Mouse (Mus musculus) layer of hippocampus, adult 9-10 months (tissue): ENCODE measurements around the gene Zfp768.
A peak's percentile ranks its signal among the peaks of the same experiment; 100 is the strongest.
"Not testable (repeated sequence)": the region's sequence is repeated elsewhere in the genome, so short reads cannot be mapped to it uniquely, and the experiment has no call there.

Source experiments
- DNase-seq: peaks from one replicate; pipeline ENCODE4 v3.0.0; 2022; ENCODE audit warnings: low spot score

Gene Zfp768

DNA sequence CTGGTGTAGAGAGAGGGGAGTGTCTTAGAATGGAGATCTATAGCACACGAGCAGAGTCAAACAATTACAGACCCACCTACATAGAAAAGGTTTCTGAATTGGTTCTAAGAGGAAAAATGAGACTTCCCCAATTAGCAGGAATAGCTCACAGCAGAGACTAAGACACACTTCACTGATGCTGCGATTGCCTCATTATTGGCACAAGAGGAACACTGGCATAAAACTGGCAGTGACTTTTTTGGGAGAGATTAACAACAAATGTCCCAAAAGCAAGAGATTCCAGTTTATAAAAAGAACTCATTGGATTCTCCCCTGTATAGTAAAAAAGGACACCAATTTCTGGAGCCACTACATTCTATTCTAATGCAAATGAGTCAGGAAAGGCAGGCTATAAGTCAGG, 12.5 kb upstream of the Zfp768 start:
- DNase-seq: no peak

DNA sequence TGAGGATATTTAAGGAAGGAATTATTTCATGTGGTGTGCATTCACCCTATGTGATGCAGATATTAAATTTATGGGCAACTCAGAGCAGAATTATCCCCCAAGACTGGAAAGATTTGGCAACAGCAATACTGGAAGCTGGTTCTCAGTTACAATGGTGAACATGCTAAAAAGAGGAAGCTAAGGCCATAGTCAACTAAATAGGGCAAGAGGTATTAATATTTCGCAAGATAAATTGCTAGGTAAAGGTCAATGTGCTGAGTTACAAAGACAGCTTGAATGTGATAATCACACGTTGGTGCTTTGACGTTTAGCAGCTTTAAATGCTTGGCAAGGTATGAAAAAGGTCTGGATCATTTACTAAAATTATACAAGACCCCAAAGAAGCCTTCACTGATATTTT, 10.4 kb upstream of the Zfp768 start:
- DNase-seq: no peak

GRCm38 (mm10) chr7:127351230-127352004, 6.0 kb upstream of the Zfp768 start:
- no peak for DNase-seq

- no peak for DNase-seq
These were observed 1.3 kb upstream of the Zfp768 start for GRCm38 (mm10) chr7:127346676-127347075.

GRCm38 (mm10) chr7:127345092-127345491, 297 bp downstream of the Zfp768 start:
- no peak for DNase-seq

DNA sequence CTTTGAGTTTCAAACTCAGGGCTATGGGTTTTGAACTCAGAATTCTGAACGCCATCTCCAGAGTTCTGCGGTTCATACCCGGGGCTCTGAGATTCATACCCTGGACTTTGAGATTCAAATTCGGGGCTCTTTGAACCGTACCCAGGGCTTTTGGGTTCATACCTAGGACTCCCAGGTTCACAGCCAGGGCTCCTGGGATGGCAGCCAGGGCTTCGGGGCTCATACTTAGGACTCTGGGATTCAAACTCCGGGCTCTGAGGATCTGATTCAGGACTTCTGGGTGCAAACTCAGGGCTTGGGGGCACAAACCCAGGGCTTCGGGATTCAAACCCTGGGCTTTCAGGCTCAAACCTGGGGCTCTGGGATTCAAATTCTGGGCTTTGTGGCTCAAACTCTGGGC, 1.0 kb downstream of the Zfp768 start:
- DNase-seq: no peak

DNA sequence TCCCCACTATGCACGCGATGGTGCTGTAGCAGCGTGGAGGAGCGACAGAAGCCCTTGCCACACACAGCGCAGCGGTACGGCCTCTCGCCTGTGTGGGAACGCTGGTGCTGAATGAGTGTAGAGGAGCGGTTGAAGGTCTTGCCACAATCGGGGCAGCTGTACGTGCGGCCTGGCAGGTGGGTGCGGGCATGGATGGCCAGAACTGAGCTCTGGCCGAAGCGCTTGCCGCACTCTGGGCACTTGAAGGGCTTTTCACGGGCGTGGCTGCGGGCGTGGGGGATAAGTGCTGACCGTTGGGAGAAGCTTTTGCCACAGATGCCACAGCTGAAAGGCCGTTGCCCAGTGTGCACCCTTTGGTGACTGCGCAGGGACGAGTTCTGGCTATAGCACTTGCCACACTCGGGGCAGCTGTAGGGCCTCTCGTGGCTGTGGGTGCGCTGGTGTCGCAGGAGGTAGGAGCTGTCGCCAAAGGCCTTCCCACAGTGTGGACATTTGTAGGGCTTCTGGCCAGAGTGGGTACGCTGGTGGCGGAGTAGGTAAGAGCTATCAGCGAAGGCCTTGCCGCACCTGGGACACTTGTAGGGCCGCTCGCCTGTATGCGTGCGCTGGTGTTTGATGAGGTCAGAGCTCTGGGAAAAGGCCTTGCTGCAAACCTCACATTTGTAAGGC, 1.9 kb downstream of the Zfp768 start:
- DNase-seq: no peak

DNA sequence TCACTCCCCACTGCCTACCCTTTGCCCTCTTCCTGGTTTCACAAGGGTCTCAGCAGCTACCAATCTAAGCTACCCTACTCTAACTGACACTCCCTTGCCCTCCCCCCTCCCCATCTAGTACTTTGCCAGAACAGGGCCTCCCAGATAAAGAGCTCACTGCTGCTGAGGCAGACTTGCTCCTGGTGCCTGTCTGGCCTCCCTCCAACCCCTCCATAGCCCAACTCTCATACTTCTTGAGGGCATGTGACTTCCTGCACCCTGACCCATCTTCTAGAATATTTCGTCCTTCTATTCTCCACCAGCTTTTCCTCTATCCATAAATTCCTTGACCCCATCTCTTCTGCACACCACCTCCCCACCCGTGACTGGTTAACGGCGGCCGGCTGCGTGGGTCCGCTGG, 2.5 kb downstream of the Zfp768 start:
- no peak for DNase-seq

DNA sequence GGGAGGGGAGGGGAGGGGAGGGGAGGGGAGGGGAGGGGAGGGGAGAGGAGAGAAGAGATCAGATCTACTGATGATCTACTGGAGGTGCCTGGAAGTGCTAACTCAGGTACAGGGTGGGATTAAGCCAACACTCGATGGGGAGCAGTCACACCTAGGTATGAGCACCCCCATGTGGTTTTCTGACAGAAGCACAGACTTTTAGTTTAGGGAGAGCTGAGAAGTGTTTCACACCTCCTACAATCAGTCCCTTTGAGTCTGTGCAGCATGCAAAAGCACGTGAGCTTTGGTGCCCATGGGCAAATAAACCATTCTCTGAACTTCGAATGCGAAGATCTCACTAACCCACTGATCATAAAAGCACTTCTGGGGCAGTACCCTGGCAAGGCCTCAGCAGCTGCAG, 3.1 kb downstream of the Zfp768 start:
- no peak for DNase-seq

GRCm38 (mm10) chr7:127341861-127342260, 3.5 kb downstream of the Zfp768 start:
- not testable (repeated sequence) for DNase-seq

- DNase-seq: no peak
These were observed 4.0 kb downstream of the Zfp768 start for GRCm38 (mm10) chr7:127341356-127341755.

- DNase-seq: no peak
These were observed 7.8 kb downstream of the Zfp768 start for GRCm38 (mm10) chr7:127337636-127338035.

GRCm38 (mm10) chr7:127335604-127336003, 9.8 kb downstream of the Zfp768 start:
- DNase-seq: no peak

DNA sequence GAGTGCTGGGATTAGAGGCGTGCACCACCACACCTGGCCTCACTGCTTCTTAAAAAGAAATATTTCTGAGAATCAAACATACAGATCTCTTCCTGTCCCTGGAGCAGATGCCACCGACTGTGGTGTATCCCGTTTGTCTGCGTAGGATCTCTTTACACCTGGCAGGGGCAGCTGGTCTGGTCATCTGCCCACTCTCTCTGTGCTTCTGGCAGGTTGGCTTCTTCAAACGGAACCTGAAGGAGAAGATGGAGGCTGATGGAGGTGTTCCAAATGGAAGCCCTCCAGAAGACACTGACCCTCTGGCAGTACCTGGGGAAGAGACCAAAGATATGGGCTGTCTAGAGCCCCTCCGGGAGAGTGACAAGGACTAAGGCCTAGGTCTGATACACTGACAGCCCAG, 12.1 kb downstream of the Zfp768 start:
- DNase-seq: no peak

DNA sequence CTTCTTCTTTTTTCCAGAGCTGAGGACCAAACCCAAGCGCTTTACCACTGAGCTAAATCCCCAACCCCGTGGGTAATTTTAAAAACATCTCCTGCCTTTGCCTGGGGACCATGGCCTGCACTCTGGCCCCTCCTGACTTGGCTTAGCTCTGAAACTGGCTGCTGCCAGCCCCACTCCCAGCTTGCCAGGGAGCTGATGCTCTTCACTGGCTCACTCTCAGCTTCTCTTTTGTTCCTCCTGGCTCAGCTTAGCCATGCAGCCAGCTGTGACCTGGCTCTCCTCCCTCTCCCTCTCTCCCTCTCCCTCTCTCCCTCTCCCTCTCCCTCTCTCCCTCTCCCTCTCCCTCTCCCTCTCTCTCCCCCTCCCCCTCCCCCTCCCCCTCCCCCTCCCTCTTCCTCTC, 18.7 kb downstream of the Zfp768 start:
- no peak for DNase-seq

- no peak for DNase-seq
These were observed 19.8 kb downstream of the Zfp768 start for GRCm38 (mm10) chr7:127325550-127325949.

GRCm38 (mm10) chr7:127324944-127325343, 20.4 kb downstream of the Zfp768 start:
- DNase-seq: no peak

DNA sequence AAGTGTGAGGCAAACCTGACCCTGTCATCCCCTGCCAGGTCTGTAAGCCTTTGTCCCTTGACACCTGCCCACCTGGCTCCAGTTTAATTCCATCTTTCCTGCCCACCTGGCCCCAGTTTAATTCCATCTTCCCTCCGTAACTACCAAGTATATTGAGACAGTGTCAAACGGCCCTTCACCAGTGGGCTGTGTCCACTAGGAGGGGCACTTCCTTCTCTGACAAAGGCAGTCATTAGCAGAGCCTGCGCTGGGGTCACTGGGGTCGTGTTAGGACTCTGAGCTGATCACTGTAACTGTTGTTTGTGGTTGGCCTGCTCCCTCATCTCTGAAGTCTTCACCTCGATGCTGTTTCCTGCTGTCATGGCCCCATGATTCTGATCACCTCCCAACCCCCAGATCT, 23.3 kb downstream of the Zfp768 start:
- DNase-seq: no peak

GRCm38 (mm10) chr7:127321106-127321505, 24.3 kb downstream of the Zfp768 start:
- no peak for DNase-seq

DNA sequence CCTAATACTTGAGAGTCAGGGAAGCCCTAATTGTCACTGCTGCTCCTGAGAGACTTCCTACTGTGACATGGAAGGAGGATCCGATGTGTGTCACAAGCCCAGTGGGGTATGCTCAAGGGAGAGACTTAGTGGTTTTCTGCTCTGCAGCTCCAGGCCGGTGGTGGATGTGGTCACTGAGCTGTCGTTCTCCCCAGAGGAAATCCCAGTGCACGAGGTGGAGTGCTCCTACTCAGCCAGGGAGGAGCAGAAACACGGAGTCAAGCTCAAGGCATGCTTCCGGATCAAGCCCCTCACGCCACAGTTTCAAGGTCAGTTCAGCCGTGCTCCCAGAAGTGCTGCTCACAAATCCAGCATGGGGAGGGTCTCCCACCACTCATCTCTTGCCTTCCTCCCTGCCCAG, 31.5 kb downstream of the Zfp768 start:
- DNase-seq: no peak

DNA sequence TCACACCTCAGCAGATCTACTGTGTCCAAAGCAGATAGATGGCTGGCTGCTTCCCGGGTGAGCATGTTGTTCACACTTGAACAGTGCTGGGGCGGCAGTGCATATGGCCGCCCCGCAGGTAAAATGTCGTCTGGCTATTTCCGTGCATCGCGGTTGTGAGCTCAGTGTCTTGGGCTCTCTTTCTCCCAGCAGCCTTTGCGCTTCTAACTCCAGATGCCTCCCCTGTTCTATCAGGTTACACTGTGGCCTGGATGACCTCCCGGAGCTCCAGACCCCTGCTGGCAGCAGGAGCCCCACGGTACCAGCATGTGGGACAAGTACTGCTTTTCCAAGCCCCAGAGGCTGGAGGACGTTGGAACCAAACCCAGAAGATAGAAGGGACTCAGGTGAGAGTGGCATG, 35.4 kb downstream of the Zfp768 start:
- DNase-seq: no peak

GRCm38 (mm10) chr7:127308887-127309286, 36.5 kb downstream of the Zfp768 start:
- DNase-seq: peak; percentile 85

- DNase-seq: no peak
These were observed 37.0 kb downstream of the Zfp768 start for GRCm38 (mm10) chr7:127308431-127308830.
